Mouse (Mus musculus): Measurements from ENCODE around the gene Uspl1. TPM values are rescaled to one million over a fixed set of nuclear protein-coding genes. Genes with fewer than 3 reads are reported as not detected.
A peak's percentile ranks its signal among the peaks of the same experiment; 100 is the strongest.

The Uspl1 gene
- polyA plus RNA-seq, 2 experiments: 27.2 to 44.8 TPM

GRCm38 (mm10) chr5:149184844-149185186 is 665 bp downstream of the Uspl1 start:
- peak overlapping the region; percentile 64 for H3K4me2 ChIP-seq (replicated peaks; ENCODE audit: low read depth, low read length, severe bottlenecking)
- no peak for TF ChIP-seq POLR2A (IDR thresholded peaks at IDR 0.05; ENCODE audit: borderline replicate concordance, extremely low read depth, insufficient read depth, insufficient read length)
- DNase-seq (ENCODE audit: low spot score) (no peak), ATAC-seq (ENCODE audit: low FRiP score, low read depth) (no peak)
- WGBS: 0% methylated on average over 20 of the region's 20 CpGs
- peak overlapping the region; percentile 83 for H3K27ac ChIP-seq (replicated peaks; ENCODE audit: low read depth, low read length)
- peaks cover 13% of the 10 kb centered on the region for H3K4me1 ChIP-seq (ENCODE audit: control insufficient read depth, insufficient read depth, low read length)
- H3K4me3 ChIP-seq (replicated peaks; ENCODE audit: low read length): peak overlapping the region; percentile 64
- H3K9ac ChIP-seq (ENCODE audit: low read depth, low read length, severe bottlenecking): peak overlapping the region; percentile 72
- no peaks in the 10 kb centered on the region for H3K9me3 ChIP-seq (ENCODE audit: control insufficient read depth, low read length)
- H3K27me3 ChIP-seq (ENCODE audit: control insufficient read depth, insufficient read depth, low read length): no peaks in the 10 kb centered on the region
- peaks cover 15% of the 10 kb centered on the region for H3K36me3 ChIP-seq (ENCODE audit: control insufficient read depth, insufficient read depth, low read length)

GRCm38 (mm10) chr5:149185806-149186205 is 1.7 kb downstream of the Uspl1 start:
- Histone ChIP-seq H3K4me2 (replicated peaks; ENCODE audit: low read depth, low read length, severe bottlenecking) (peak overlapping the region; percentile 64), H3K4me3 (replicated peaks; ENCODE audit: low read length) (peak overlapping the region; percentile 64), H3K36me3 (ENCODE audit: control insufficient read depth, insufficient read depth, low read length) (peaks cover 25% of the 10 kb centered on the region), H3K9me3 (ENCODE audit: control insufficient read depth, low read length) (no peaks in the 10 kb centered on the region), H3K27ac (replicated peaks; ENCODE audit: low read depth, low read length) (no peak overlapping the region), H3K27me3 (ENCODE audit: control insufficient read depth, insufficient read depth, low read length) (no peaks in the 10 kb centered on the region), H3K9ac (ENCODE audit: low read depth, low read length, severe bottlenecking) (peak overlapping the region; percentile 72; the same call in 1 of the 2 replicates), H3K4me1 (ENCODE audit: control insufficient read depth, insufficient read depth, low read length) (peaks cover 13% of the 10 kb centered on the region)
- ATAC-seq (ENCODE audit: low FRiP score, low read depth) (no peak), DNase-seq (ENCODE audit: low spot score) (no peak)
- TF ChIP-seq POLR2A (IDR thresholded peaks at IDR 0.05; ENCODE audit: borderline replicate concordance, extremely low read depth, insufficient read depth, insufficient read length): no peak
- 72% methylated on average over 3 of the region's 3 CpGs for WGBS

- TF ChIP-seq POLR2A (IDR thresholded peaks at IDR 0.05; ENCODE audit: borderline replicate concordance, extremely low read depth, insufficient read depth, insufficient read length): no peak
- 85% methylated on average over 1 of the region's 1 CpGs for WGBS
- Histone ChIP-seq H3K27ac (replicated peaks; ENCODE audit: low read depth, low read length) (no peak overlapping the region), H3K4me1 (ENCODE audit: control insufficient read depth, insufficient read depth, low read length) (peaks cover 8% of the 10 kb centered on the region), H3K4me3 (replicated peaks; ENCODE audit: low read length) (no peak overlapping the region), H3K36me3 (ENCODE audit: control insufficient read depth, insufficient read depth, low read length) (peaks cover 65% of the 10 kb centered on the region), H3K9ac (ENCODE audit: low read depth, low read length, severe bottlenecking) (no peak overlapping the region), H3K4me2 (replicated peaks; ENCODE audit: low read depth, low read length, severe bottlenecking) (no peak overlapping the region), H3K9me3 (ENCODE audit: control insufficient read depth, low read length) (no peaks in the 10 kb centered on the region), H3K27me3 (ENCODE audit: control insufficient read depth, insufficient read depth, low read length) (no peaks in the 10 kb centered on the region)
- no peak for ATAC-seq (ENCODE audit: low FRiP score, low read depth)
- no peak for DNase-seq (ENCODE audit: low spot score)
These were observed 6.0 kb downstream of the Uspl1 start for GRCm38 (mm10) chr5:149190160-149190559.

DNA sequence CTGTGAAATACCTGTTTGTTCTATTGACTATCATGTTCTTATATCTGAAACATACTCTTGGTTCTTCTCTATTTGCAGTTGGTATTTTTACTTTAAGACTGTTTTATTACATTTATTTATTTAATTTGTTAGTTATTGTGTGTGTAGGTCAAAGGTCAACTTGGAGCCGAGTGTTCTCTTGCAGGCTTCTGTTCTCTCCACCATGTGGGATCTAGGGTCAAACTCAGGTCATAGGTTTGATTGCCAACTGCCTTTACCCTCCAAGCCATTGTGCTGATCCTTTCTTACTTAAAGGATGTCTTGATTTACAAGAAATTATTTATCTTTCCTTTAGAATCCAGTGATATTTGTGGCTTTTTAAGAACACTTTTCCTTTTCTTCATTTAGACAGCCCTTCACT is 12.5 kb downstream of the Uspl1 start:
- peaks cover 5% of the 10 kb centered on the region; the same call in 1 of the 2 replicates for H3K4me1 ChIP-seq (ENCODE audit: control insufficient read depth, insufficient read depth, low read length)
- H3K27ac ChIP-seq (replicated peaks; ENCODE audit: low read depth, low read length): no peak overlapping the region
- TF ChIP-seq POLR2A (IDR thresholded peaks at IDR 0.05; ENCODE audit: borderline replicate concordance, extremely low read depth, insufficient read depth, insufficient read length): no peak
- H3K36me3 ChIP-seq (ENCODE audit: control insufficient read depth, insufficient read depth, low read length): peaks cover 77% of the 10 kb centered on the region
- no peak overlapping the region for H3K9ac ChIP-seq (ENCODE audit: low read depth, low read length, severe bottlenecking)
- ATAC-seq (ENCODE audit: low FRiP score, low read depth) (no peak), DNase-seq (ENCODE audit: low spot score) (no peak)
- H3K9me3 ChIP-seq (ENCODE audit: control insufficient read depth, low read length): no peaks in the 10 kb centered on the region
- H3K4me2 ChIP-seq (replicated peaks; ENCODE audit: low read depth, low read length, severe bottlenecking): no peak overlapping the region
- WGBS: 11% methylated on average over 1 of the region's 1 CpGs
- H3K27me3 ChIP-seq (ENCODE audit: control insufficient read depth, insufficient read depth, low read length): no peaks in the 10 kb centered on the region
- no peak overlapping the region for H3K4me3 ChIP-seq (replicated peaks; ENCODE audit: low read length)

DNA sequence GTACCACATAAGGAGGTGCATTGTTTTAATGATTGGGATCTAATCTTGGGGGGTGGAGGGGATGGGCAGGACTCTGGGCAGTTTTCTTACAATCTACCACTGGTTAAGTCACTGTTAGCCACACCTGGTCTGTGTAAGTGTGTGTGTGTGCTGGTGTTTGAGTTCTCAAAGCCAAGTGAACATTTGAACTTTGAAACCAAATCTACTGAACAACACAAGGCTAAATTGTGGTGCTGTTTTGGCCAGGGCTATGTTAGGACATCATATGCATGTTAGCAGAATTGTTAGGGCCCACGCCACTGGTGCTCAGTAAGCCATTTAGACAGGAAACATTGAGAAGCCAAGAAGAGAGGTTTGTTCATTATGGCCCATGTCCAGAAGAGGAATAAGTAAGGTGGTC is 14.6 kb downstream of the Uspl1 start:
- Histone ChIP-seq H3K9me3 (ENCODE audit: control insufficient read depth, low read length) (no peaks in the 10 kb centered on the region), H3K36me3 (ENCODE audit: control insufficient read depth, insufficient read depth, low read length) (peaks cover 80% of the 10 kb centered on the region), H3K4me1 (ENCODE audit: control insufficient read depth, insufficient read depth, low read length) (peaks cover 5% of the 10 kb centered on the region; the same call in 1 of the 2 replicates), H3K9ac (ENCODE audit: low read depth, low read length, severe bottlenecking) (no peak overlapping the region), H3K4me3 (replicated peaks; ENCODE audit: low read length) (no peak overlapping the region), H3K27ac (replicated peaks; ENCODE audit: low read depth, low read length) (no peak overlapping the region), H3K4me2 (replicated peaks; ENCODE audit: low read depth, low read length, severe bottlenecking) (no peak overlapping the region), H3K27me3 (ENCODE audit: control insufficient read depth, insufficient read depth, low read length) (no peaks in the 10 kb centered on the region)
- ATAC-seq (ENCODE audit: low FRiP score, low read depth): no peak
- no peak for DNase-seq (ENCODE audit: low spot score)
- 95% methylated on average over 1 of the region's 1 CpGs for WGBS
- TF ChIP-seq POLR2A (IDR thresholded peaks at IDR 0.05; ENCODE audit: borderline replicate concordance, extremely low read depth, insufficient read depth, insufficient read length): no peak

- Histone ChIP-seq H3K27ac (replicated peaks; ENCODE audit: low read depth, low read length) (no peak overlapping the region), H3K4me1 (ENCODE audit: control insufficient read depth, insufficient read depth, low read length) (no peaks in the 10 kb centered on the region), H3K4me3 (replicated peaks; ENCODE audit: low read length) (no peak overlapping the region), H3K9ac (ENCODE audit: low read depth, low read length, severe bottlenecking) (no peak overlapping the region), H3K27me3 (ENCODE audit: control insufficient read depth, insufficient read depth, low read length) (no peaks in the 10 kb centered on the region), H3K9me3 (ENCODE audit: control insufficient read depth, low read length) (no peaks in the 10 kb centered on the region), H3K36me3 (ENCODE audit: control insufficient read depth, insufficient read depth, low read length) (peaks cover 81% of the 10 kb centered on the region), H3K4me2 (replicated peaks; ENCODE audit: low read depth, low read length, severe bottlenecking) (no peak overlapping the region)
- WGBS: 65% methylated on average over 5 of the region's 5 CpGs
- DNase-seq (ENCODE audit: low spot score) (no peak), ATAC-seq (ENCODE audit: low FRiP score, low read depth) (no peak)
- TF ChIP-seq POLR2A (IDR thresholded peaks at IDR 0.05; ENCODE audit: borderline replicate concordance, extremely low read depth, insufficient read depth, insufficient read length): no peak
These were observed 18.8 kb downstream of the Uspl1 start for GRCm38 (mm10) chr5:149202941-149203340.

Data from limb, embryonic 14.5 days (tissue).